Mouse (Mus musculus) embryonic fibroblast, embryonic 13.5 days (primary cell): ENCODE data around the gene Btbd11. TPM values are rescaled to one million over a fixed set of nuclear protein-coding genes. Genes with fewer than 3 reads are reported as not detected.

Source experiments
- H3K27ac ChIP-seq: 2 replicates; pipeline ENCODE4 v1.5.1; 2012; ENCODE audit warnings: low read length, control low read depth, inconsistent platforms; ENCODE audit not compliant: insufficient read depth
- H3K4me1 ChIP-seq: 2 replicates; pipeline ENCODE4 v1.6.1; 2011; ENCODE audit warnings: low read length; ENCODE audit not compliant: control insufficient read depth, insufficient read depth
- H3K4me3 ChIP-seq: 2 replicates; pipeline ENCODE4 v1.5.1; 2011; ENCODE audit warnings: mild to moderate bottlenecking, control low read depth, low read length; ENCODE audit not compliant: insufficient read depth
- CTCF ChIP-seq: IDR thresholded peaks from 2 replicates; pipeline ENCODE4 v1.5.1; 2011; ENCODE audit warnings: mild to moderate bottlenecking, control low read depth, low read length, moderate library complexity, borderline replicate concordance; ENCODE audit not compliant: insufficient read depth
- POLR2A ChIP-seq: IDR thresholded peaks from 2 replicates; pipeline ENCODE4 v1.6.1; 2011; ENCODE audit warnings: low read depth, mild to moderate bottlenecking, control low read depth, low read length, moderate library complexity
- polyA plus RNA-seq: library from polyadenylated mRNA; stranded (reverse); fragments of >200 nt; gene quantifications from 2 replicates; pipeline ENCODE4 v1.2.4, GENCODE M21; 2011; ENCODE audit warnings: low read depth; ENCODE audit not compliant: missing spikeins, insufficient read length

The Btbd11 gene
- polyA plus RNA-seq, 1 experiment, result 6.9 TPM

DNA sequence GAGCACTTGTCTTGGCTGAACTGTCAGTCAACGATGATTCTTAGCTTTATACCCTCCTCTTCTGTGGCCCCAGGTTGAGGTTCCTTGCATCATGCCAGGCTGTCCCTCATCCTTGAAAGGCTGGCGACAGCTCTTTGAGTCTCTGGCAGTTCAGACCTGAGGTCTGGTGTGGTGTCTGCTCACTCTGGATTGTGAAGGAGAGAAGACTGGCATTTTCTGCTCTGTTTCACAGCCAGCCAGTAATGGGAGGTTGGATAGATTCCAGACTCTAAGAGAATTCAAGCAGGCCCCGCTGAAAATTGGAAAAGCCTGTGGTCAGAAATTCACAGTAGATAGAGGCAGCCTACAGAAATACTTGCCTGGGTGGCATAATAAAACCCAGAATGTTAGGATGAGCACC is 87.3 kb downstream of the Btbd11 start:
- Histone ChIP-seq H3K4me1 (peaks cover 6% of the 10 kb centered on the region), H3K27ac (no peak overlapping the region), H3K4me3 (no peak overlapping the region)
- TF ChIP-seq POLR2A, result no peak
- no peak for TF ChIP-seq CTCF

DNA sequence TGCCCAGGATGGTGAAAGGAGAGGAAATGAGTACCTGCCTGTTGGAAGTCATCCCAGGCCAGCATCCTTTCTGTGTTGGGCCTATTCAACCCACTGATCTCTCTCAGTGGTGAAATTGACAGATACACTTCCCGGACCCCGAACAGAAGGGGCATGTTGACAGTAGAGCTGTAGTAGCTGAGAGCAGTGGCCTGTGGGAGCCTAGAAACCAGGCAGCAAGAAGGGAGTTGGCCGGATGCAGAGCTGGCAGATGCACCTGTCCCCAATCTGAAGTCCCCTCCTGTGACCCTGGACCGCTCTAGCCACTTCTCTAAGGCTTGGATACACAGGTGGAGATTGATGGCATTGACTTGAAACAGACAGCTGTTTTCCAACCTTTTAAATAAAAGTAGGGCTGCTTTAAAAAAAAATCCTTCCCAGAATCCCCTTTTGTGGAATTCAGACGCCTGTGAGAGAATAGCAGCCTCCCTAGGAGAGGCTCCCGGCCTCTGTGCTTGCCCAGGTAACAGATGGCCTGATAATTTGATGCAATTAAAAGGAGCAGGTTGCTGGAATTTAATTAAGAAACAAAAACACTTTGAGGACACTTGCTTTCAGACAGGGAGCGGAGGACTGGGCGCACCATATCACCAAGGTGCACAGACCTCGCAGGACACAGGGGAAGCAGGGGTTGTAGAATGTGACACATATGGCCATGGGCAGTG is 89.2 kb downstream of the Btbd11 start:
- peaks cover 8% of the 10 kb centered on the region for H3K4me1 ChIP-seq
- no peak overlapping the region for H3K27ac ChIP-seq
- TF ChIP-seq POLR2A, result no peak
- no peak overlapping the region for H3K4me3 ChIP-seq

DNA sequence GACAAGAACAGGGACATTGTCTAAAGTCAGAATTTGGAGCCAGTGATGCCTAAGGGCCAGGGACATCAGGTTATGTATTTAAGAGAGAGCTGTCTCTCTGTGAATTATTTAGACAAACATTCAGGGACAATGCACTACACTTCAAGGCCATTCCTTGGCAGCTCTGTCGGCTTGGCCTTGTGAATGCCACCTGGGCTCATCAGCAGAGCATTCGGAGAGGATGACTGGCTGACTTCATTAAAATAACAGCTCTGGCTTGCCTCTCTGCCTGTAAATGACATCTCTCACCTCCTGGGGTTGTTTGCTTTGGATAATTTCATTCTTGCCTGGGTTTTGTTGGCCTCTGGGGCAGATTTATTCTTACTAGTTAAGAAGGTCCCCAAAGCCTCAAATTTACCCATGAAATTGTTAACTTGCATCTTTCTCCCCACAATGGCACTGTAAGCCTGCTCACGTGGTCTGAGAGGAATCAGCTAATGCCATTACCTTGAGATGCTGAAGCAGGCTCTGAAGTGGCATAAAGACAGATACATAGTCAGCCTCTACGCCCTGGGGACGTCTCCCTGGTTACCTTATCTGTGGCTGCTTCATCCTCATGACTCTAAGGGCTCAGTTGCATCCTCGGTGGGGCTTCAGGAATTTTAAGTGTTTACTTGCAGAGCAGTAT is 93.5 kb downstream of the Btbd11 start:
- Histone ChIP-seq H3K27ac (no peak overlapping the region), H3K4me3 (no peak overlapping the region), H3K4me1 (peaks cover 7% of the 10 kb centered on the region)
- no peak for TF ChIP-seq CTCF
- TF ChIP-seq POLR2A, result no peak

DNA sequence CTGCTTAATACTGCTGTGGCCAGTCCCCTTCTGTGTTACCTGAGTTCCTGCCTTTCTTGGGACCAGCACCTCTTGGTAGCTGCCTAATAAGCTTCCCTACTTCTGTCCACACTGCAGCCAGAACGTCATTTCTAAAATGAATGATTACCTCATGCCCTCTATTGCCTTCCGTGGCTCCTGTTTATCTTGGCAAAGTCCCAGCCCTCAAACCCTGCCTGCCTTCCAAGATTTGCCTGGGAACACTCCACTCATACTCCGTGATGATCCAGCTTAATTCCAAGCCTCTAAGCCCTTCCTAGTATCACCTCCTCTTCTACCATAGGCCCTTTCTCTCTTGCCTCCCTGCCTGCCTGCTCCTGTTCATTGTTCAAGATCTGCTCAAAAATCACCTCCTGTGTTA is 94.5 kb downstream of the Btbd11 start:
- no peak overlapping the region for H3K27ac ChIP-seq
- no peak overlapping the region for H3K4me3 ChIP-seq
- no peak for TF ChIP-seq CTCF
- no peak for TF ChIP-seq POLR2A
- peaks cover 7% of the 10 kb centered on the region for H3K4me1 ChIP-seq

DNA sequence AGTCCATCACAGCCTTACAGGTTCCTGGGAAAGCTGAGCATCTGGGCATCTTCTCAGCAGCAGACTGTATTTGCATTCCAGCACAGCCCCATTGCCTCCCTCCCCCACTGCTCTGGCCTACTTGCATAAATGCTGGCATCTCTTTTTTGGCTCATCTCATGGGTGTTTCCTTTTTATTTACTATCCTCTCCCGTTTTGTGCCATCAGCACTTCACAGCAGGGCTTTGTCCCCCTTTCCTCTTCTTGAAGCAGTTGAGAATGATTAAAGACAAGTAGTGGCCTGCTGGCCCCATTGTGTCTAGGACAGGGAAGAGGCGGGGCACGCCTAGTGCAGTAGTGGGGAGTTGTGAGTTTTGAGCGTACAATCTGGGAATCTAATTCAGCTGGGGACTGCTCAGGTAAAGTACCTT is 95.5 kb downstream of the Btbd11 start:
- H3K4me1 ChIP-seq, result peaks cover 11% of the 10 kb centered on the region

DNA sequence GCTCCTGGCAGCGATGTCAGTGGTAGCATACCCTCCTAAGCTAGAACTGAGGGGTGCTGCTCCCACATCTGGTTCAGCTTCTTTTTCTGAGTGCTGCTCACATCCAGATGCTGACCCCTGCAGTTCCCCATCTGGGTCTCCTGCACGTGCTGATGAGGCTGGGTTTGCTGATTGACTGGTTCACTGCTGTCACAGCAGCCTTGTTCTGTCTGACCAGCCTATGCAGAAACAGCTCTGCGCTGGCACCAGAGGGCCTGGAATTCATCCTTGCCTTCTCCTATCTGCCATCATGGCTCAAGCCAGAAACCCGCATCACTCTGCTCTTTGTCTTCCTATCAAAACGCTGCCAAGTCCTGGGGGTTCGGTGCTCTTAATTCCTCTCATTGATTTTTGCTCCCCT is 95.9 kb downstream of the Btbd11 start:
- TF ChIP-seq POLR2A (no peak), CTCF (no peak)
- H3K4me3 ChIP-seq, result no peak overlapping the region
- peaks cover 11% of the 10 kb centered on the region for H3K4me1 ChIP-seq
- no peak overlapping the region for H3K27ac ChIP-seq

More for the DNA sequence above, 95.5 kb downstream of the Btbd11 start:
- H3K27ac ChIP-seq, result no peak overlapping the region
- H3K4me3 ChIP-seq, result no peak overlapping the region
- TF ChIP-seq CTCF (no peak), POLR2A (no peak)

DNA sequence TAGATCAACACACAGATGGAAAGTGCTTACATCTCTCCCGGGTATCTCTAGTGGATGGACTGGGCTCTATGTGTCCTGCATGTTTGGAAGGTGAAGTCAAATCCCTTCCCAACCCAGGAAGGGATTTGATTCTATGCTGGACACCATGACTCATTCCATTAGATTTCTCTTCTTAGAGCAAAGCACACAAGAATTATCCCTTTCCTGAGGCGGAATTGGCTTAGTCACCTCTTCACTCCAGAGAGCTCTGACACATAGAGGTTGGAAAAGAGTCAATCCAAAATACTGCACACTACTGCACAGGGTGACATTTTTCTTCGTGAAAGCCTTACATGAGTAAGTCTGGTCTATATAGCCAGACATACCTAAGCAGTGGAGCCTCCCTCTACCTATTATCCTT is 99.8 kb downstream of the Btbd11 start:
- Histone ChIP-seq H3K4me1 (peaks cover 4% of the 10 kb centered on the region), H3K4me3 (no peak overlapping the region), H3K27ac (peak overlapping the region; percentile 78)
- no peak for TF ChIP-seq POLR2A
- no peak for TF ChIP-seq CTCF

DNA sequence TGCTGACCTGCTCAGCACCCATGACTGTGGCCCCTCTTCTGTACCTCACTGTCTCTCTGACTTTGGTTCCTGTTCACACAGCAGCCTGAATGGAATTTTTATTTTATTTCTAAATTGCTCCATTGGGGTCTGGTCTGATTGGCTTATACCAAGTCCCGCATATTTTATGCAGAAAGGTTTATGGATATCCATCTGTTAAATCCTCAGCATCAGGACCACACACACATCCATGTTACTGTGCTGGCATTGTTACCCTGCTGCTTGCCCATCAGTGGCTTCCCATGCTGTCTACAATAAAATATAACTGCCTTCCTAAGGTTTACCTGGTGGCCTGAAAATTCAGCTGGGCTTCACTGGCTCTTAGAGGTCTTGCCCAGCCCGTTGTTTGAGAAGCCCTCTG is 106.0 kb downstream of the Btbd11 start:
- Histone ChIP-seq H3K27ac (no peak overlapping the region), H3K4me3 (no peak overlapping the region), H3K4me1 (no peaks in the 10 kb centered on the region)
- TF ChIP-seq POLR2A (no peak), CTCF (no peak)

DNA sequence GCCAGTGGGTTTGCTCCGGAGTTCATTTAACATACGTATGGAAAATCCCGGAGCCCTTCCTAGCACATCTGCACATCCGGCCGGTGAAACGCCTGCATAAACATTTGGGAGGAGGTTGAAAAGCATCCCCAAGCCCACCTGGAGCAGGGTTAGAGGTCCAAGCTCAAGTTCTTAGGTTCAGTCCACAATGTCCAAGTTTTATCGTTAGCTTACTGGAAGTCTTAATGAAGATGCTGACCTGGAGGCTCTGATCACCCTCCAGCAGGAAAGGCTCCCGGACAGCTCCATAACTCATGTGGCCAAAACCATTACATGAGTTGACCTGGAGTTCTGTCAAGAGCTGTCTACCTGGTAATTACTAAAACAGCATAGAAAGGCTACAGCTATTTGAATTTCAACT is 109.7 kb downstream of the Btbd11 start:
- Histone ChIP-seq H3K27ac (no peak overlapping the region), H3K4me1 (no peaks in the 10 kb centered on the region), H3K4me3 (no peak overlapping the region)
- no peak for TF ChIP-seq POLR2A
- no peak for TF ChIP-seq CTCF

DNA sequence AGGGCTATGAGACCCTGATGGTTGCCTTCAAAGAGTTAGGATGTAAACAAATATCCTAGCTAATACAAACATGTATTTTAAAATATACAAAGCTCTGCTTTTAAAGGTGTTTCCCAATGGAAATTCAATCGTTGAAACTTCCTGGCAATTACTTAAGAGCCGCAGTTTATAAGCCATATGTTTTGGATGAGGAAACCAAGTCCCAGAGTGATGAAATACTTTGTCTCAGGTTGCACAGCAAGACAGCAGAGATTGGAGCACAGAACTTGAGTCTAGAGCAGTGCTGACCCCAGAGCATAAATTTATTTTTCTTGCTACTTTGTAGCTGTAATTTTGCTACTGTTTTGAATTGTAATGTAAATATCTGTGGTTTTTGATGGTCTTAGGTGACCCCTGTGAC is 110.4 kb downstream of the Btbd11 start:
- no peak overlapping the region for H3K27ac ChIP-seq
- H3K4me3 ChIP-seq, result no peak overlapping the region
- H3K4me1 ChIP-seq, result no peaks in the 10 kb centered on the region
- TF ChIP-seq POLR2A, result no peak
- TF ChIP-seq CTCF, result no peak

DNA sequence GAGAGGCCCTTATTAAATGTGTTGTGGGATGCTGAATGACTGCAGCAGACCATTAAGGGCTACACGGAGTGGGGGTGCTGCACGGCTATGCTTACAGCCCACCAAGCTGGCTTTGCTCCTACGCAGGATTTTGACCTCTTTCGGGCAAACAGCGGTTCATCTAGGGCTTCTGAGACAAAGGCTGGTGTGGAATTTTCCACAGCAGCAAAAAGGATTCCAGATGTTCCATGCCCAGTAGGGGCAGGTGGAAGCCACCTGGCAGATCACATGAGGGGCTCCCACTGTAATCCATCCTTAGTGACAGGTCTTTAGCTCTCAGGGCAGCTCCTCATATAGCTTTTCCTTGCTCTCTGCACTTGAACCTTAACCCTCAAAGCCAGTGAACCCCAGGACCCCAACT is 111.3 kb downstream of the Btbd11 start:
- TF ChIP-seq CTCF (no peak), POLR2A (no peak)
- H3K27ac ChIP-seq, result no peak overlapping the region
- no peaks in the 10 kb centered on the region for H3K4me1 ChIP-seq

More for the DNA sequence above, 111.3 kb downstream of the Btbd11 start:
- H3K4me3 ChIP-seq, result no peak overlapping the region
